Mouse (Mus musculus): ENCODE measurements at regions not wholly inside any gene's neighbourhood (a gene's known extent, or its start where the extent isn't known, plus 50 kb on each side); places are given as distances from the start of the nearest gene placed in this dataset.

DNA sequence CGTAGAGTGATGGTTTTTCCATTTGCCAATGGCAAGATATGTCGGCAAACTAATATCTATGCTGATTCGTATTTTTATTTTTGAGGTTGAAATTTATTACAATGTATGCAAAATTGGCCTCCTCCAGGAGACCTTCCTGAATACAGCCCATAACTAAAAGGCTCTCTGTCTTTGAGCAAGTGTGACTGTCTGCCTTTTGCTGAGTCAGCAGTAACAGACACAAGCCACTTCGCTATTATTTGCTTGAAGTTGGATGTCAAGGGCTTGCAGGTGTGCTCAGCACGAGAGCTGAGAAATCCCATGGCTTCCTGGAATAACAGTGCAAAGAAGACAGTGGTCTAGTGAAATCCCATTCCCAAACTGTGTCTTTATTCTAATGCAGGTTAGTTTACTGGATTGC is 56.9 kb downstream of the Dmrt2 start:
- no peak for DNase-seq (ENCODE audit: low spot score)

DNA sequence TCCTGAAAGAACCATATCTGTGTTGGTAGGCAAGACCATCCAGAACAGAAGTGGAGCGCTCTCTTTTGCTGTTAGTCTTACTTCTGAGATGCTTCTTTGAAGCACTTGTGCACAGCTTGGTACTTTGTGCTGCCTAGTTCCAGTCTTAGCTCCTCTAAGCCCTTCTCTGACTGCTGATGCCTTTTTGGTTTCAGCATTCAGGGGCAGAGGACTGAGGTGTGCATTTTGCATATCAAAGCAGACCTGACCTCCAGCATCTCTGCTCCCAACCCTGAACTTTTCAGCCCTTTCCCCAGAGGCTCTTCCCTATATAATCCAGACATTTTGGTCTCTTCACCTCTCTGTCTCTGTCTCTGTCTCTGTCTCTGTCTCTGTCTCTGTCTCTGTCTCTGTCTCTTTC is 57.4 kb downstream of the Dmrt2 start:
- no peak for DNase-seq (ENCODE audit: low spot score)

DNA sequence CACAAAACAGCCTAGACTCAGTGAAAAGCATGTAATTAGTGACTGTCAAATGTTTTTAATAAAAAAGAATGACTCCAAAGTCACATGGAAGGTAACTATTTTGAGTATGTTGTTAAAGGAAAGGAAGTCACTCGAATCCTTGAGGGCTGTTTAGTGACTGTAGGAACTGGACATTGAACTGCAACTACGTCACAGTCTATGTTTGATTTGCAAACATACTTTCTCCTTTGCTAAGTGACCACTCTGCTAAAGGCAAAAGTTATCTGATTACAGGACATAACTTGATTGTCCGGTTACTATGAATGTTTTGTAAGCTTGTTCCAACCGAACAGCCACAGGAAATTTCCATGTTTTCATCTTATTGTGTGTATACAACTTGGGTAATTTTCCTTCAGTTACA is 106.2 kb downstream of the Dmrt2 start:
- DNase-seq (ENCODE audit: low spot score) = no peak

DNA sequence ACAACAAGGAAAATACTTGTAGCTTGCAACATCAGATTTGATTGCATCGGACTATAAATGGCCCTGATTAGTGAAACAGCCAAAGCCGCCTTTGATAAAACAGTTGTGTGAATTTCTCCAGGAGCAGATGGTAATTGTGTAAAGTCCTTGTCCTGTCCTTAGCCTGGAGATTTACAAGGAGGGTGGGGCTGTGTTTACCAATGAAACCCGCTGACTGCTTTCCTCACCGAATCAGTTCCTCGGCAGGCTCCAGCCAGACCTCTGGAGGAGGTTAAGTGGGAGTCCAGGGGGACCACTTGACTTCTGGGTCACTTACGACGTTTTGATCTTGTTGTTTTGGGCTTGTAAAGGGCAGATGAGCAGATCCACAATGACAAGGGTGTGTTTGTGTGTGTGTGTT is 107.1 kb downstream of the Dmrt2 start:
- DNase-seq (ENCODE audit: low spot score) = no peak

GRCm38 (mm10) chr19:25781314-25781713 is 109.1 kb downstream of the Dmrt2 start:
- no peak for DNase-seq (ENCODE audit: low spot score)

DNA sequence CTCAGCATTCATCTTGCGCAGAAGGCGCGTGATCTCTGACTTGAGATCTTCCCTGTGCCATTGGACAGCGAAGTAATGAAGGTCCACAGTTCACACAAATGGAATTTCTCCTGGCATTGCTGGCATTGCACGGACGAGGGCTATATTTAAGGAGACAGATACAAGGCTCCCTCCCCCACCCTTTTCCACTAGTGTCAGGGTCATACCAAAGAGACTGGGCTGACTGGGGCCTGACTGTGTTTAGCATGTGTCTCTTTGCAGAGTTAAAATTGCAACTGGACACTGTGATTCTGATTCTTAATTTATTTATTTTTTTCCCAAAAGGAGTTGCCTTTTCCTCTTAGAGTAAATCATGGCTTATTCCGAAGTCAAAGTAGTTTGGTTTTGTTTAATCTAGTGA is 130.5 kb downstream of the Dmrt2 start:
- no peak for DNase-seq (ENCODE audit: low spot score)

GRCm38 (mm10) chr19:25805351-25805750 is 133.1 kb downstream of the Dmrt2 start:
- DNase-seq (ENCODE audit: low spot score) = no peak

DNA sequence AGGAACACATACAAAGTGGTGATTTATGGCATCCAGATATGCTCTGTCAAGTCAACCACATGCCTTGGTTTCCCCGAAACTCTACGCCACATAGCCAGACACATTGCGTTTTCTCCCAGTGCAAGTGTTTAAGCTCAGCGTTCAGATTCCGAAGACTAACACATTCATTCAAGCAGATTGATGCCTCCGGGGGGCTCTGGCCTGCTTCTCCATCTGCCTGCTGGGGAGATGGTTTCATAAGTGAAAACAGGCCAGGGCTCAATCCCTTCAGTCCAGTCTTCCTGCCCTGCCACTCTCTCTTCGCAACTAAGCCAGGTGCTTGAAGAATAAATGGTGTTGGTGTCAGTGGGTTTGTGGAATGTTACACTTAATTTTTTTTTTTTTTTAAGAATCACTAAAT is 141.4 kb downstream of the Dmrt2 start:
- DNase-seq (ENCODE audit: low spot score) = no peak

GRCm38 (mm10) chr19:25845158-25845557 is 172.9 kb downstream of the Dmrt2 start:
- DNase-seq (ENCODE audit: low spot score) = no peak

DNA sequence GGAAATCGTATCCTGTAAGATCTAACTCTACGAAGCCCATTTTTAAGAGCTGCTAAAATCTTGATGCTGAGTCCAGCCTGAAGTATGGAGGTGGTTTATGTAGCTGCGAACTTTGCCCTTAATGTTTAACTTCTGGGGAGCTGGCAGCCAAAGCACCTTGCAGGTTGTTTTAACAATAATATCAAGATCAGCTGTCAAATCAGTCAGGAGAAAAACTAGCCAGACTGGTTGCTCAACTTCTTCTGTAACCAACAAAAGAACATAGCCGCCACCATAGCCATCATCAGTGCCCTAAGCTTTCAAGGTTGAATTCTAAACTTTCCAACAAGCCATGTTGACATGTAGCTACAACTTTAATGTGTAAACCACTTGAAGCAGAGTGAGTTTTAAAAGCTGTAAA is 184.1 kb downstream of the Dmrt2 start:
- DNase-seq (ENCODE audit: low spot score) = peak; percentile 24

DNA sequence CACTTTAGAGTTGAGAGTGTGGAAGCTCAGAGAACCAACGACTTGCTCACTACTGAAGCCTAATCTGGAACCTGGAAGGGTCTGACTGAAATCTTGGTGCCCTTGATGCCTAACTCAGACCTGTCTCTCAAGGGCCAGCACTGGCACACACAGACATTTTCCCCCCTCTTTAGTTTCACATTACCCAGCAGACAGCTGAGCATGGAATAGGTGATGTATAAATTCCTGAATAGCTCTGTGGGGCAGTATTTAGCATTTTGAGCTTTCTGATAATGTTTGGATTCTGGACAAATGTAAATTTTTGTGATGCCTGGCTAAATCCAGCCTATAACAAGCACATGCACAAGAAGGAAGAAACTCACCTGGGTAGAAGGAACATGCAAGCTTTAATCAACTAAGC is 191.1 kb downstream of the Dmrt2 start:
- DNase-seq (ENCODE audit: low spot score) = no peak

DNA sequence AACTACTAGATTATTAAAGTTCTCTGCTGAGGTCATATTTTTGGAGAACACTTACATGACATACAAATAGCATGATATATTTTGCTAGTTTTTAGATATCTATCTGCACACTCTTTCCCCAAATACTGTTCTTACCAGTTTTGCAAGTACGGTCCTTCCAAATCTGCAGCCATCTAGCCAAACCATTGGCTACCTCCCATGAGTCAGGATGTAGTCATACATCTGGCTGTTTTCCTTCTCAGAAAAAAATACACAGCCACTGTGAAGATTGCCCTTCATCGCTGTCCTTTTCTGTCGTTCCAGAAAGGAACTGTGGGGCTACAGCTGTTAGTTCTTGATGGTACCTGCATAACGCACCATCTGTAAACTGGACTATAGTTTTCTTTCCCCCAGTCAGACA is 234.5 kb downstream of the Dmrt2 start:
- DNase-seq (ENCODE audit: low spot score) = no peak

GRCm38 (mm10) chr19:25922052-25922451 is 249.8 kb downstream of the Dmrt2 start:
- DNase-seq (ENCODE audit: low spot score) = peak; percentile 18

DNA sequence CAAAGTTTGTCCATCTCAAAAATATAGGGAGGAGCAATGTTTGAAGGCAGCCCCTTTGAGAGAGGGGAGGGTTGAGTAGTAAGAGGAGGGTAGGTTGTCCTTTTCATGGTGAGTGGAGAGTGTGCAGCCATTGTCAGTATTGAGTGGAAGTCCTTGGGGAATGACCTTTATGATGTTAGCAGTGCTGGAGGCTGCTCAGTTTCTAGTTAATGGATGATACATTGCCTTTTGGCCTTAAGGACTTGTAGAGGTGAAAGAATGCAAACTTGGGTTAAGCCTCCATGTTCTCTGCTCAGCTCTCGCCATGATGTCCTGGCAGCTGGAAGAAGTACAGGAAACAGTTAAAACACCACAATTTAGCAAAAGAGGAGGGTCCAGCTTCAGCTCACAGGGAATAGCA is 250.6 kb downstream of the Dmrt2 start:
- no peak for DNase-seq (ENCODE audit: low spot score)

DNA sequence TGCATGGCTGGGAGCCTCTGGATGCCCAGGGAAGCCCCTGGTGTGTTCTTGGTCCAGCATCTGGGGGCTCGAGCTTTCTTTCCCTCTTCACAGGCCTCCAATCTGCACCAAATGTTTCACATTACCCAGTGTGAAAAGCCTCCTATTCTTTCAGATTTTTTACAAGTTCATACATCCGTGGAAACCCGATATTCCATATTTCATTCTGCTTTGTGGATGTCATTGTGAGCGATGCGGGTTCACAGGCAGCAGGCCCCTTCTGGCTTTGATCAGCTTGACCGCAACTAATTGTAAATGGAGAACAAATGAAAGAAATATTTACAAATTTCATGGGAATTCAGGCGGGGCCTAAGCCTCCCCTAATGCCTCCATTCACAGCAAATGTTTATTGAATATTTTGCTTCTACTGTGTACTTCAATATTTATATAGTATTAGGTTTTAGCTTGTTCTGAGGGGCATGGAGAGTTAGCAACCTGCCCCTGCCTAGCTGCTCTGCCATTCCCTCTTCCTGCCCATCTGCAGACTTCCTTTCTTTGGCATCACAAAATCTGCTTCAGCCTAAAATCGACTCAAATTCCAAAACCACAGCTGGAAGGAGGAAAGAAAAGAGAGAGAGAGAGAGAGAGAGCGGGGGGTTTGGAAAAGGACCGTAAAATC is 251.6 kb downstream of the Dmrt2 start:
- no peak for DNase-seq (ENCODE audit: low spot score)

GRCm38 (mm10) chr19:25924385-25924769 is 252.2 kb downstream of the Dmrt2 start:
- no peak for DNase-seq (ENCODE audit: low spot score)

DNA sequence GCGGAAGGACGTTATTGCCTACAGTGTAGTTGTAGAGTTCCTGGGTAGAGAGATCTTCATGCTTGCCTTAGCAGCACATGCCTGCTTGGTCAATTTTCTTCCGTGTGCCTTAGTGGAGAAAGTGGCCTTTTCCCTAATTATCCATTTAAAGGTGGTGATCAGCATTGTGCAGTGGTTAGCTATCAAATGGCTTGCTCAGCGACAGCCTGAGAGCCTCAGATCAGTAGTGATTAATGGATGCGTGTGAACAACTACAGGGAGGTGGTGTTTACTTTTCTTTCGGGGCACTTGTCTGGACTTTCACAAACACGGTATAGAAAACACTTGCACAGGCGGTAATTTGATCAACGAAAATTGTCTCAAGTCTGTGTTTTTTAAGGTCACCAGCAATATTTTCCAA is 255.0 kb downstream of the Dmrt2 start:
- DNase-seq (ENCODE audit: low spot score) = no peak

DNA sequence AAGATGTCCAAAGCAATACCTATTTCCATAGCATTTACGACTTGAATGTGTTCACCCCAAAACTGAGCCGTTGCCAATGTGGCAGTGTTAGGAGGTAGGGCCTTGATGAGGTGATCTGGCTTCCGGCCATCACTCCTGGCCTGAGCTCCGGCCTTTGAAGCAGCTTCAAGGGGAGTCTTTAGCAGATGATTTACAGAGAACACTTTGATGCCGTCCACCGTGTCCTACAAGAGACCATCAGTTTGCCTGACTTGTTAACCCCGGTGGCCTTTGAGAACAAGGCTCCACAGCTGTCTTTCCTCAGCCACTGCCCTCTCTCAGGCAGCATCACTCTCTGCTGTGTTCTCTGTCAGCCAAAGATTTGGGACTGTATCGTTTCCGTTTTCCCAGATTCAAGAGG is 265.1 kb downstream of the Dmrt2 start:
- no peak for DNase-seq (ENCODE audit: low spot score)

- DNase-seq (ENCODE audit: low spot score) = no peak
Observed at GRCm38 (mm10) chr19:25971210-25971609, 299.0 kb downstream of the Dmrt2 start.

DNA sequence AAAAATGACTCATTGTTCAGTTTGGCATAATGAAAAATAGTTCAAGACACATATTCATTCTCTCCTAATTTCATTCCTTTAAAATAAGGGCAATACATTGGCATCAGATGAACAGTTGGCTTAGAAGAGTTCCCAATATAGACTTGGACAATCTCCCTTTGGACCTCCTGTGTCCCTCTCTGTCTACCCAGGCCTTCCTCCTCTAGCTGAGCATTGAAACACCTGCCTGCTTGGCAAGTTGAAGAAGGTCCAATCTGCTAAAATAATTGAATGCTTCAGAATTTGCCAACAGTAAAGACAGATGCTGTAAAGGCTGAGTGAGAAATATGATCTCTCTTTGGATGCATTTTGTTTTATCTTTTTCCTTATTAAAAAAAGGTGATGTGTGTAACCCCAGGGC is 303.0 kb downstream of the Dmrt2 start:
- DNase-seq (ENCODE audit: low spot score) = no peak

DNA sequence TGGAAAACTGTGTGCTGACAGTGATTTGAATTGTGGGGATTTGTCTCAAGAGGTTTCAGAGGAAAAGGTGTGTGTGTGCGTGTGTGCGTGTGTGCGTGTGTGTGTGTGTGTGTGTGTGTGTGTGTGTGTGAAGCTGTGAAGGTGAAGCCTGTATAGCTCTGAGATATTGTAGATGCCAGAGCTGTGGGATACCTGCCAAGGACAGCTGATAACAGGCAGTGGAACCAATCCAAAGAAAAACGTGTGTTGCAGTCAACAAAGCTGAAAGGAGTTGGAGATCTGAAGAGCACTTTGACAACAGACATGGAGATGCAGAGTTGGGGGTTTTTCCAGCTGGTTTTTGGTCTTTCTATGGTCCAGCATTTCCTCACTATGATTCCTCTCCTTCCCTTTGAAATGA is 308.1 kb downstream of the Dmrt2 start:
- no peak for DNase-seq (ENCODE audit: low spot score)

DNA sequence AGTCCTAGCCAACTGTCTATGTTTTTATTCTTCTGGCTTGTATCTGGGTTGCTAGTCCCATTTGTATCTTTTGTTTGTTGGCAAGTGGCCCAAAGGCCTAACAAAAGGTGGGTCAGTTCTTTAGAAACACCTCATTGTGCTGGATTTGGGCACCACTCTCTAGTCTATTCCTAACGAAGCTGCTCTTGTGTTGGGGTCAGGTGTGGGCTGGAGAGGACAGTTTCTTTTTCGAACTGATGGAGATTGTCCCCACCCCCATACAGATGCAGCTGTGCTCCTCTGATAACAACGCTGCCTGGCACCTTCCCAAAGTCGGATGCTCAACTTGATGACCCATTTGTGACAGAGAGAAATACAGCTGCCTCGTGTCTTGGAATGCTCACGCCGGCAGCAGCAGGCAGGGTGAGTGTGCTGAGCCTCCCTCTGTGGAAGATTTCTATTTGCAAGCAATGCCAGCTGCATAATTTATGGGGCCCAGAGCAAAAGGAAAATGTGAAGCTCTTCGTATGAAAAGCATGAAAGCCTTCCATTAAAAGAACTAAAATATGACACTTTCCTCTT is 342.5 kb downstream of the Dmrt2 start:
- DNase-seq (ENCODE audit: low spot score) = no peak

DNA sequence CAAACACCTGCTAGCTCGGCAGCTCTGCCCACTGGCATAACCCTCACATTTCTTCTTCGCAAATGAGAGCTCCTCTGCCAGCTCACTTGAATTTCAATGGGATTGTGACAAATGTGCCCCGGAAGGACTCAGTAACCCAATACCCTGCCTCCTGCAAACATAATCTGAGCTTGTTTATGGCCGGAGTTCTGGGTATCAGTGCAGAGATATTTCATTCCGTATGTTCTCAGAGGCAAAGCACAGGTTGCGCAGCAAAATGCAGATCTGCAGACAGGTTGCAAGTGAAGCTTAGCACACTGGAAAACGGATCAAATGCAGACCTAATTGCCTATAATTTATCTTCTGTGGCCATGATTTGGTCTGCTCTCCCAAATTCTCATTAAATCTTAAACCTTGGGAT is 348.9 kb downstream of the Dmrt2 start:
- no peak for DNase-seq (ENCODE audit: low spot score)

- no peak for DNase-seq (ENCODE audit: low spot score)
Observed at GRCm38 (mm10) chr19:26026103-26026502, 353.9 kb downstream of the Dmrt2 start.

Data from yolk sac, embryonic 10.5 days (tissue).